Mouse (Mus musculus) neural tube, embryonic 11.5 days (tissue): ENCODE results near the gene Ipo7. TPM values are rescaled to one million over a fixed set of nuclear protein-coding genes. Genes with fewer than 3 reads are reported as not detected.
"Not testable (repeated sequence)": the region's sequence is repeated elsewhere in the genome, so short reads cannot be mapped to it uniquely, and the experiment has no call there.

ENCODE experiments used
- ATAC-seq: fragments of 200-750 bp; cut with Nextera tagmentation; 2 replicates; pipeline ENCODE4 v1.8.0; 2017; ENCODE audit warnings: moderate number of reproducible peaks, mild to moderate bottlenecking, moderate TSS enrichment, moderate library complexity; ENCODE audit not compliant: insufficient read depth, low FRiP score, low TSS enrichment
- DNase-seq: peaks from one replicate; pipeline ENCODE4 v3.0.0-alpha.2; 2015; ENCODE audit warnings: low spot score
- H3K27ac ChIP-seq: fragments of 300-500 bp; sonication (generic); 2 replicates; pipeline ENCODE4 v1.5.1; 2014; ENCODE audit warnings: low read depth, mild to moderate bottlenecking, low read length
- H3K27me3 ChIP-seq: fragments of 300-500 bp; sonication (generic); 2 replicates; pipeline ENCODE4 v1.6.1; 2014; ENCODE audit warnings: mild to moderate bottlenecking, low read length, mixed read lengths; ENCODE audit not compliant: control insufficient read depth, insufficient read depth
- H3K36me3 ChIP-seq: fragments of 300-500 bp; sonication (generic); 2 replicates; pipeline ENCODE4 v1.6.1; 2014; ENCODE audit warnings: mild to moderate bottlenecking, low read length, moderate library complexity, mixed read lengths; ENCODE audit not compliant: control insufficient read depth, insufficient read depth
- H3K4me1 ChIP-seq: fragments of 300-500 bp; sonication (generic); 2 replicates; pipeline ENCODE4 v1.6.1; 2014; ENCODE audit warnings: low read length, mixed read lengths; ENCODE audit not compliant: control insufficient read depth, insufficient read depth
- H3K4me2 ChIP-seq: fragments of 300-500 bp; sonication (generic); 2 replicates; pipeline ENCODE4 v1.6.1; 2014; ENCODE audit warnings: low read depth, mild to moderate bottlenecking, moderate library complexity
- H3K4me3 ChIP-seq: fragments of 300-500 bp; sonication (generic); 2 replicates; pipeline ENCODE4 v1.5.1; 2014; ENCODE audit warnings: low read depth, low read length
- H3K9ac ChIP-seq: fragments of 300-500 bp; sonication (generic); 2 replicates; pipeline ENCODE4 v1.6.1; 2014; ENCODE audit warnings: mild to moderate bottlenecking, low read length
- H3K9me3 ChIP-seq: fragments of 300-500 bp; sonication (generic); 2 replicates; pipeline ENCODE4 v1.6.1; 2016; ENCODE audit warnings: low read length; ENCODE audit not compliant: control insufficient read depth
- WGBS: fragments of 180-500 bp; shearing (Covaris S2); extraction: QIAGEN DNeasy Blood & Tissue Kit; methylation state at CpG from one replicate; pipeline ENCODE4 v1.1.7; 2014; 5-methylcytosine and 5-hydroxymethylcytosine counted together
- polyA plus RNA-seq: library from polyadenylated mRNA; unstranded; fragments of >200 nt; fragmentation: Nextera tagmentation; extraction: Ambion mirVana; gene quantifications from 2 replicates; pipeline ENCODE4 v1.2.1, GENCODE M21; 2014

Ipo7 gene
- polyA plus RNA-seq = 30.7 and 36.3 TPM in 2 replicates

- H3K9ac ChIP-seq = peak within 1 kb of the TSS; percentile 96
- 0% methylated on average over 48 of the region's 48 CpGs for WGBS
- H3K4me1 ChIP-seq = no peaks in the 10 kb centered on the region
- no peaks in the 10 kb centered on the region for H3K9me3 ChIP-seq
- no peaks in the 10 kb centered on the region for H3K36me3 ChIP-seq
- peak; percentile 98 for ATAC-seq
- H3K4me2 ChIP-seq = peak within 1 kb of the TSS; percentile 60
- H3K27me3 ChIP-seq = no peaks in the 10 kb centered on the region
- H3K4me3 ChIP-seq = peak within 1 kb of the TSS; percentile 99
- H3K27ac ChIP-seq = peak within 1 kb of the TSS; percentile 72
- peak; percentile 94 for DNase-seq
Observed at GRCm38 (mm10) chr7:110018117-110018630, at the start of gene Ipo7. TSS of gene Ipo7 (plus strand) at chr7:110018274.

DNA sequence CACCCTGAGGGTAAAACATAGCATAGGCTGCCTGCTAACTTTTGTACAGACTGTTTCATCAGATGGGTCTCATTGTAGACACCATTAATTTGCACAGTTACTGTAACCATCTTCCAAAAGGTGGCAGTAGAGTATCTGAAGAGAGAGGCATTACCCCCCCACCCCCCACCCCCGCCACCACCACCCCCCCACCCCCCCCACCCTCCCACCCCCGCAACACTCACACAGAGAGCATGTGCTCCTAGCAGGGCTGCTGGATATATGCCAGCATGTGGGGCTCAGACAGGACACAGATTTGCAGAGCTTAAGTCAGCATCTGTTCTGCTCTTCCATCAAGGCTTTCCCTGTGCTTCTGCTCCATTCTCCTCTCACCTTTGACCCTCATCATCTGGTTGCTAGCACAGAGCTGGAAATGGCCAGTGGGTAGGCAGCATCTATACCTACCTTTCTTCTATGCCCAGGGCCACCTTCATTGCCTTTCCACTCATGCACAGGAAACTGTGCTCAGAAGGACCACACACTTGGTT, 49.1 kb upstream of the Ipo7 start:
- 10% methylated on average over 2 of the region's 2 CpGs for WGBS
- no peaks in the 10 kb centered on the region for H3K36me3 ChIP-seq
- no peak overlapping the region for H3K9ac ChIP-seq
- no peak overlapping the region for H3K4me2 ChIP-seq
- peak; percentile 41 for DNase-seq
- H3K9me3 ChIP-seq = no peaks in the 10 kb centered on the region
- H3K27ac ChIP-seq = peak overlapping the region; percentile 56; the same call in 1 of the 2 replicates
- ATAC-seq = peak; percentile 65; the same call in 1 of the 2 replicates
- no peaks in the 10 kb centered on the region for H3K27me3 ChIP-seq
- peaks cover 2% of the 10 kb centered on the region; the same call in 1 of the 2 replicates for H3K4me1 ChIP-seq
- H3K4me3 ChIP-seq = no peak overlapping the region

DNA sequence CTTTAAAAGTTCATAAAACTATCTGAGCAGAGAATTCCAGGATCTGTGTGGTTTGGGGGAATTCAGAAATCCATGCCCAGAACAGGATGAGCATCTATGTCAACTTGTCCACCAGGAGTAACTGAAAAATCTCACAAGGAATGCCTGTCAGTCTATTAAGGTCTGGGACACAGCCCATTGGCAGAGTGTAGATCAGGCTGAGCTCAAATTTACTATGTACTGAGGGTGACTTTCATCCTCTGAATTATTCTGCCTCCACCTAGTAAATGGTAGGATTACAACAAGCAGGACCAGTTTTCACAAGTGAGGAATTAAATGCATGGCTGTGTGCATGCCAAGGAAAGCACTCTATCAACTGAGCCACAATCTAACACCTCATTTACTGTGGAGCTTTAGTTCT, 48.5 kb upstream of the Ipo7 start:
- H3K4me2 ChIP-seq = no peak overlapping the region
- H3K27ac ChIP-seq = no peak overlapping the region
- peaks cover 2% of the 10 kb centered on the region; the same call in 1 of the 2 replicates for H3K4me1 ChIP-seq
- H3K27me3 ChIP-seq = no peaks in the 10 kb centered on the region
- H3K9ac ChIP-seq = no peak overlapping the region
- no peak overlapping the region for H3K4me3 ChIP-seq
- H3K9me3 ChIP-seq = no peaks in the 10 kb centered on the region
- ATAC-seq (no peak), DNase-seq (no peak)
- no peaks in the 10 kb centered on the region for H3K36me3 ChIP-seq

- Histone ChIP-seq H3K4me3 (no peak overlapping the region), H3K9ac (no peak overlapping the region), H3K4me1 (no peaks in the 10 kb centered on the region), H3K4me2 (no peak overlapping the region), H3K27ac (no peak overlapping the region), H3K36me3 (peaks cover 8% of the 10 kb centered on the region), H3K27me3 (no peaks in the 10 kb centered on the region), H3K9me3 (no peaks in the 10 kb centered on the region)
- DNase-seq = no peak
- ATAC-seq = no peak
- WGBS = 95% methylated on average over 6 of the region's 6 CpGs
Observed at GRCm38 (mm10) chr7:109975966-109976715, 41.9 kb upstream of the Ipo7 start.

- not testable (repeated sequence) for H3K27ac ChIP-seq, H3K9me3 ChIP-seq, H3K4me2 ChIP-seq, H3K4me3 ChIP-seq, H3K4me1 ChIP-seq, H3K27me3 ChIP-seq, DNase-seq, H3K9ac ChIP-seq, ATAC-seq
- WGBS = 70% methylated on average over 5 of the region's 5 CpGs
- peaks cover 10% of the 10 kb centered on the region for H3K36me3 ChIP-seq
Observed at GRCm38 (mm10) chr7:109977131-109977530, 40.9 kb upstream of the Ipo7 start.

DNA sequence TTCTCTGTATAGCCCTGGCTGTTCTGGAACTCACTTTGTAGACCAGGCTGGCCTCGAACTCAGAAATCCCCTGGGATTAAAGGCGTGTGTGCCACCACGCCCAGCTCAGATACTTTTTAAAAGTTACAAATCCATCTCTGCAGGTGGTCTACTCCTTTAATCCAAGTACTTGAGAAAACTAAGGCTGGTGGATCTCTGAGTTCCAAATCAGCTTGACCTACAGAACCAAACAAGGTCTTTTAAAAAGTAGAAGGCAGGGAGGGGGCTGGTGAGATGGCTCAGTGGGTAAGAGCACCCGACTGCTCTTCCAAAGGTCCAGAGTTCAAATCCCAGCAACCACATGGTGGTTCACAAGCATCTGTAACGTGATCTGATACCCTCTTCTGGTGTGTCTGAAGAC, 33.5 kb upstream of the Ipo7 start:
- ATAC-seq, H3K9ac ChIP-seq, H3K27me3 ChIP-seq, H3K36me3 ChIP-seq, DNase-seq, H3K27ac ChIP-seq, H3K4me2 ChIP-seq, H3K9me3 ChIP-seq, H3K4me1 ChIP-seq: not testable (repeated sequence)
- 87% methylated on average over 5 of the region's 5 CpGs for WGBS
- 0 out of 2 replicates have a peak overlapping the region, but pooled peaks have one; percentile 69 for H3K4me3 ChIP-seq

GRCm38 (mm10) chr7:109985661-109986132, 32.4 kb upstream of the Ipo7 start:
- ATAC-seq (peak; percentile 59), DNase-seq (peak; percentile 13)
- 0 out of 2 replicates have a peak overlapping the region, but pooled peaks have one; percentile 42 for H3K27ac ChIP-seq
- no peaks in the 10 kb centered on the region; the same call in 1 of the 2 replicates for H3K4me1 ChIP-seq
- H3K4me2 ChIP-seq = peak overlapping the region; percentile 46
- H3K36me3 ChIP-seq = peaks cover 2% of the 10 kb centered on the region; the same call in 1 of the 2 replicates
- H3K4me3 ChIP-seq = peak overlapping the region; percentile 69
- H3K9ac ChIP-seq = peak overlapping the region; percentile 62
- WGBS = under 1% methylated on average over 23 of the region's 27 CpGs
- no peaks in the 10 kb centered on the region for H3K27me3 ChIP-seq
- H3K9me3 ChIP-seq = no peaks in the 10 kb centered on the region

DNA sequence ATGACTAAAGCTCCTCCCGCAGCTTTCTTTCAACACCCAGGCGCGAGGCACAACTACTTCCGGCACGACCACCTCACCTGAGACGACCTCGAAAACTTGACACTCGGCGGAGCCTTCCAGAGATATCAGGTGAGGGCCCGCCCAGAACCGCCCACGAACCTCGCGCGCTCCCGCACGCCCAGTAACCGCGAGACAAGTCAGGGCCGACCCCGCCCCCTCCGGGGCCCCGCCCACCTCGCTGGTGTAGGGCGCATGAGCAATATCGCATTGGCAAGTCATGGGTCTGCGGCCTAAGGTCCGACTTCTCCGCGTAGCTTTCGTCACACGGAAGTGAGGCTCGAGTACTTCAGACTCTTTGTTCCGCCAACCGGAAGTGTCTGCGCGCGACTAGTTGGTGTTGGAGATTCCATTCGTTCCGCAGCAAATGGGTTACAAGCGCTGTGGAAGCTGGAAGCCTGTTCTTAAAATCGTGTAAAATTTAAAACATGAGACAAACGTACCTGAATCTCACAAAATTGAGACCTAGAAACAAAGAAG, 31.9 kb upstream of the Ipo7 start:
- Histone ChIP-seq H3K4me2 (peak overlapping the region; percentile 46), H3K36me3 (peaks cover 2% of the 10 kb centered on the region; the same call in 1 of the 2 replicates), H3K27me3 (no peaks in the 10 kb centered on the region), H3K27ac (peak overlapping the region; percentile 47; the same call in 1 of the 2 replicates), H3K4me1 (no peaks in the 10 kb centered on the region; the same call in 1 of the 2 replicates), H3K9me3 (no peaks in the 10 kb centered on the region), H3K9ac (peak overlapping the region; percentile 62), H3K4me3 (peak overlapping the region; percentile 69)
- ATAC-seq (peak; percentile 99), DNase-seq (peak; percentile 100)
- WGBS = under 1% methylated on average over 43 of the region's 43 CpGs
